Mouse (Mus musculus) ES-CJ7 (cell line): Measurements from ENCODE around the gene Fez1.

Source experiments
- DNase-seq: peaks from one replicate; pipeline ENCODE4 v3.0.0; 2011; ENCODE audit warnings: low read depth, low spot score

The Fez1 gene

DNA sequence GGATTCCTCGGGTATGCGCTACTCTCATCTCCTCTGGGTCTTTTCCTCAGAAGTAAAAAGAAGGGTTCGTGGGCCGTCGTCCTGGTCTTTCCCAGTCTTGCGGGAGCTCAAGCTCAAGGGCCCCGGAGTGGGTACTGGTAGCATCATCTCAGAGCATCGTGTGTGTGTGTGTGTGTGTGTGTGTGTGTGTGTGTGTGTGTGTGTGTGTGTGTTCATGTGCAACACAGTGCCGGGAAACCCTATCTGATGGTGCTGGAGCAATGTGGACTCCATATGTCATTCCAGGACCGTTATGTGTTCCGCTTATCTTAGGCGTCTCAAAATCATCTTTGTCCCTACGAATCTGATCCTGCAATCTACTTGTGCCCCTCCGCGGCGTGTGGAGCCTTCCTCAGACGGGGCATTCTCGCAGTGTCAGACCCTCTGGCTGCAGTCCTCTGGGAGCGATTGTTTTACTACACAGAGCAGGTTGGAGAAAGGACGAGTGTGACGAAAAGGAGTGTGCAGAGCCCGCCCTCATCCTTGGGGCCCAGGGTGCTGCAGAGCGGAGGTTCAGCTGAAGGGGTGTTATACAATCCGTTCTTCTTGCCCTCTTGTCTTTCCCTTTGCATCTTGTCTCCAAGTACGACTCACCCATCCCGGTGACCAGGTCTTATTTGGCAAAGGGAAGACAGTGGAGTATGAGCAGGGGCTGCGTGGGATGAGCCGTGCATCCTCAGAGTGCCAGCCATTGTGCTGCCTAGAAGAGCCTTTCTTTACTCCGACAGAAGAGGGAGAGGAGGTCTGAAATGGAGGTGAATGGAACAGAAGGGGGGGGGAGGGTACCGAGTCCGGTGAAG lies 11.6 kb downstream of the Fez1 start:
- peak; percentile 7 for DNase-seq

GRCm38 (mm10) chr9:36833914-36834313 lies 12.2 kb downstream of the Fez1 start:
- no peak for DNase-seq

DNA sequence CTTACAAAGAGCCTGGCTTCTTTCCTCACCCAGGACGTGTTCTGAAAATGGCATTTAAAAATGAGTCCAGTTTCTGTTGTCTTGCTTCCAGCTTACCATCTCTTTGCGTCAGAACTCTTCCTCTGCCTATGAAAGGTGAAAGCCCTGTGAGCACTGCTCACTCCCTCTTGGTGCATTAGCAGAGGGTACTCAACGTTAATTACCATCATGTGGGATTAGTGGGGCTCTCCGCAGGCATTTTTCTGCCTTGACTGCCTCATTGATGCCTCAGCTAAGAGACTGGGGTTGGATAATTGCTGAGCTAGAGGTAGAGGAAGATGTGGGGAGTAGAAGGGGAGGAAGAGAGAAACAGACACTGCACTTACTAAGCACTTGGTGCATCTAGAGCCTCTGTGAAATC lies 24.7 kb downstream of the Fez1 start:
- DNase-seq, result no peak

DNA sequence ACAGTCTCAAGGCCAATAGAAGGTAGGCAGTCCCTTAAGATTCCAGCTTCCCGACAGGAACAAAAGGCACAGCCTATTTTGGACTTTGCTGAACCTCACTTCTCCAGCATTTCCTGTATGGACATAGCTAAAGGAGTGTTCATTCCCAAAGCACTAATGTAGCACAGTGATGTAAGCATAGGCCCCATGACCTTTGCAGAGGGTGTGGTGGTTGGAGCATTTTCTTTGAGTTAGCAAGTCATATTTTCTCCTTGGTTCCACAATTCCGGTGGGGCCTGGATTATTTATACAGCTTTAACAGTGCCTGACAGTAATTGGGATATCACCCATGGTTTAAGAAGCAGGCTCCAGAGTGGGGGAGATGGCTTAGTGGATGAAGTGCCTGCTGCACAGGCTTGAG lies 27.0 kb downstream of the Fez1 start:
- no peak for DNase-seq

DNA sequence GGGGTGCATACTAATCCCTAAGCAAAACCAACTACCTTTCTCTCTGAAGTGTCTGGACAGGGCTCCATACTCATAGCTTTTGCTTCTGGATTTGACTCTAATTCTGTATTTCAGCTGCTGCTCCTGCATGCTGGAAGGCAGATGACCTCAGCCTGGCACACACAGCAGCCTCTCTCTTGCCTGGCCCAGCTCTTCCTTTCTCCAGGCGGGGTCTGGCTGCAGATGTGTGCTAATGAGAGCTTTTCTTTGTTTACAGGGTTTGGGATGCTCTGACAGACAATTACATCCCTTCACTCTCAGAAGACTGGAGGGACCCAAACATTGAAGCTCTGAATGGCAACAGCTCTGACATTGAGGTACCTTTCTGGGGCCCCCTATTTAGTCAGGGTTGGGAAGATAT lies 28.4 kb downstream of the Fez1 start:
- DNase-seq, result no peak

DNA sequence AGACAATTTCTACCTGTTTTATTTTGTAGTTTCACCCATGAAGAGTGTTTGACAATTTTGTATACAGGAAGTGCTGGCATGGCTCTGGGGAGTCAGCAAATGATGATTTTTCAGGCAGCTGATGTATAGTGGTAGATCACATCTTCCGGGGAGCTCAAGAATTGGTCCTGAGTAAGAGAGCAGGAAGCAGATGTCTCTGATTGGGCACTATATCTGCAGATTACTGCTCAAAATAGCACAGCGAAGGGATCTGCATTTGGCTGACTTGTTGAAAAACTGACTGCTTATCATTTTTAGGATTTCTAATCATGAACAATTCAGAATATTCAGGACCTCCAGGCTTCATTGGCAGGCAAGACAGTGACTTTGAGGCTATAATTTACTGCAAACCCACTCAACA lies 30.5 kb downstream of the Fez1 start:
- DNase-seq, result no peak

- no peak for DNase-seq
Measured at GRCm38 (mm10) chr9:36856351-36856750, 34.7 kb downstream of the Fez1 start.

DNA sequence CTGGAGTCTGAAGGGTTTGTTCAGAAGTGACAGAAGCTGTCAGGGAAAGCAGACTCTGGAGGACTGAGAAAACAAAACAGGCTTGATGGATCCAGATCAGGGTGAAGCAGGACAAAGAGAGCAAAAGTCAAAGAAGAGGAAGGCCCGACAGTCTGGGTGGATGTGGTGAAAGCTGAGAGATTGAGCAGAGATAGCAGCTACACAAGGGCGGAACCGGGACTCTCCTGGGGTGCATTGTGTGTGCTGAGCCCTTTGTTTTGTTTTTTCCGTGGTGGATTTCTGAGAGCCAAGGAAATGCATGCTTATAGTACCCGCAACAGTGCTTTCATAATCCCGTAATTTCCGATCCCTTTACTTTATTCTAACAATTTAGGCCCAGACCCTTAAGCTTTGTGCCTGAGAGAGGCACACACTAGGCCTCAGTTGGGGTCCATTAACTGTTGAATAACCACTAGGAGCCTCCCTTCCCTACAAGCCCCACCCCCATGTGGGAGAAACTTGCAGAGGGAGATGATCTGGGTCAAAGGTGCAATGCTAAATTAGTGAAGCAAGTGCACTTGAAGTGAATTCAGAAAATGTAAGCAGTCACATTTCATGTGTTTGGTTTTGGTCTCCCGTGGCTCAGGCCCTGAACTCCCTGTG lies 35.9 kb downstream of the Fez1 start:
- peak; percentile 59 for DNase-seq

DNA sequence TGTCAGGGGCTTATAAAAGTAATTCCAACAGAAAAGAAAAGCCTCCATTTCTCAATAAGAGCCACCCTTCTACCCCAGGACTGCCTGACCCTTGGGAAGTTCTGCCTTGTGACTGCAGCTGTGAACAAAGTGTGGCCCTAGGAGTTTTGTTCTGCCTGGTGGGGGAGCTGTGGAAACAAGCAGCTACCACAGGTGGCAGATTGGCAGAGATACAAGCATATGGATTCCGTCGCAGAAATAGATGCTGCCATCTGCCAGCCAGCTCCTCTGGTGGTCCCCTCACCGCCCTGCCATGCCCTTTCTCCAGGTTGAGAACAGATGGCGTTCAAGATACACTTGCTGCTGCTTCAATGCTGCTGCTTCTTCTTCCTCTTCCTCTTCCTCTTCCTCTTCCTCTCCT lies 37.0 kb downstream of the Fez1 start:
- peak; percentile 10 for DNase-seq

- DNase-seq, result no peak
Measured at GRCm38 (mm10) chr9:36862576-36862975, 40.9 kb downstream of the Fez1 start.

- no peak for DNase-seq
Measured at GRCm38 (mm10) chr9:36863694-36864093, 42.0 kb downstream of the Fez1 start.

- no peak for DNase-seq
Measured at GRCm38 (mm10) chr9:36864862-36865813, 43.5 kb downstream of the Fez1 start.

DNA sequence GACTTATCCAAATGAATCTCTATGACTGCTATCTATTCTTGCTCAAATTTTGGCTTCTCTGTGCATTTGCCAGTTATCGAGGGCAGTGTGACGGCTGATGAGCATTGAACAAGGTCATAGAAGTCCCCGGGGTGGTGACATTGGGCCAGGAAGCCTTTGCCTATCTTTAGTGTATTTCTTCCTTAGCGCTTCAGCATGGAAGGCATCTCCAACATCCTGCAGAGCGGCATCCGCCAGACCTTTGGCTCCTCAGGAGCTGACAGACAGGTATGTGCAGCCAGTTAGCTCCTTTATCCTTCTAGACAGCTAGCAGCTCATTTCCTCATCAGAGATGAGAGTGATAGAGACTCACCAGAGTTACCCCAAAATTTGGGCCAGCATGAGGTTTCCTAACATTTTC lies 47.0 kb downstream of the Fez1 start:
- no peak for DNase-seq

GRCm38 (mm10) chr9:36870263-36870662 lies 48.6 kb downstream of the Fez1 start:
- no peak for DNase-seq

DNA sequence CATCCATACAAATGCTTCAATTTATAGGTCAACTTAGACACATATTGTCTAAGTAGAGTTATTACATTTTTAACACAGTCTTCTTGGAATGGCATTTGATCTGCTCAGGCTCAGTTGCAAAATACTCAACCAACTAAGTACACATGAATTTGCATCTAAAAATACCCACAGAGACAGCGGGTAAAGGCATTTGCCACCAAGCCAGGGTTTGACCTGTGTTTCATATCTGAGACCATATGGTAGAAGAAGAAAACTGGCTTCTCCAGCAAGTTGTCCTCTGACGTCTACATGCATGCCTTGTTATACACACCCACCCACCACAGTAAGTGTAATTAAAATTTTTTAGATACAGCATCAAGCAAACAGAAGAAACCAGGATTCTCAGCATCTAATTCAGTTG lies 52.1 kb downstream of the Fez1 start:
- DNase-seq, result no peak

DNA sequence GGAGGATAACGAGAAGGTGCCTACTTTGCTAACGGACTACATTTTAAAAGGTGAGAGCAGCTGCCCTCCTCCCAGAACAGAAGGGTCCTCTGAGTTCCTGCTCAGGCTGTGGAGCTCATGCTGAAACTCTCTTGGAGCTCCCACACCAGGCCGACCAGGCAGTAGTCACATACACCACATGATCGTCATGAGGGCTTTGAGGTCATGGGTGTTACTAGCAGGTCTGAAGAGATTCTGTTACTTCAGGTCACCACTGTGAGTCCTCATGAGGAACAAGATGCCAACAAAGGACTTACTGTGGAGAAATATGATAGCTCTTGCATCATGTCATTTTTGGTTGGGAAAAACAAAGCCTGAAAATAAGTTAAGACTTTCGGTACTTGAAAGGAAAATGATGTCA lies 54.6 kb downstream of the Fez1 start:
- DNase-seq, result no peak

DNA sequence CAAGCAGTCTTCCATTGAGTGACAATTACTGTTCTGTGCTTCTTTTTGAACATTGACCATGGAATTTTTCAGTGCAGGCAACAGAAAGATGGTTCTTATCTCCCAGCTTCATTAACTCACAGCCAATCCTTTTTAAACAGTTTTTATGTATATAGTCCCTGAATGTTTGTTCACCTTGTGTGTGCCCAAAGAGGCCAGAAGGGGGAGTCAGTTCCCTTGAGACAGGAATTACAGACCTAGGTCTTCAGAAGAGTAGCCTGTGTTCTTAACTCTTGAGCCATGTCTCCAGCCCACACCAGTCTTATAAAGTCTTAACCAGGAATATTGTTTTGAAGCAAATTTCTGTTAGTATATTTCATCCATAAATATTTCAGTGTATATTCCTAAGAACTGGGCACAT lies 55.1 kb downstream of the Fez1 start:
- no peak for DNase-seq

- no peak for DNase-seq
Measured at GRCm38 (mm10) chr9:36881615-36882014, 60.0 kb downstream of the Fez1 start.

GRCm38 (mm10) chr9:36882034-36882745 lies 60.5 kb downstream of the Fez1 start:
- DNase-seq, result peak; percentile 14

GRCm38 (mm10) chr9:36883569-36883968 lies 61.9 kb downstream of the Fez1 start:
- DNase-seq, result no peak

DNA sequence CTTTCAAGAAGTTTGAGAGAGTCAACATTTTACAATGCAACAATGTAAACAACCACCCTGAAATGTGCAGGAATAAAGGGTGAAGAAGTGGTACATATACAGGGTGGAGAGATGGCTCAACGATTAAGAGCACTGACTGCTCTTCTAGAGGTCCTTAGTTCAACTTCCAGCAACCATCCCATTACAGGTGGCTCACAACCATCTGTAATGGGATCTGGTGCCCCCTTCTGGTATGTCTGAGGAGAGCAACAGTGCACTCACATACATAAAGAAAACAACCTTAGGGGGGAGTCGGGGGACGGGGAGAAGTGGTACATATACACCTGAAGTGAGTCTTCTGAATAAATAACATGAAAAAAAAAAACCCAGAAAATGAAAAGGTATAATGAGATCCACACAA lies 63.6 kb downstream of the Fez1 start:
- DNase-seq, result peak; percentile 56

DNA sequence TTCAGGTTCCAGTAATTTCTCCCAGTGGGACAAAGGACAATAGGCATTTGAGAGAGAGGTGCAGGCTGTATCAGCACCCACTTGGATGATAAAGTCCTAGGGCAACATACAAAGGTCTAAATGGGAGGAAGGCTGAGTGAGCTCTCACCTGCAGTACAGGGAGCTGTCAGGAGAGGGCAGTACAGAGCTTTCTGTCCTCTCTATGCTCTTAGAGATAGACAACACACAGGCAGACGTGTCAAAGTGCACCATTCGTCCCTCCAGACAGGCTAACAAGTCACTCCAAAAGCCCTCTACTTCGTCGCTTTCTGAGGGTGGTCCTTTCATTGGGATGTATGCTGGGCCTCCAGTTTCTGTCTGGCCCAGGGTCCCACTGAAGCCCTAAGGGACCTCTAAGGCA lies 68.9 kb downstream of the Fez1 start:
- peak; percentile 78 for DNase-seq
